Mouse (Mus musculus): ENCODE results near the gene Nek6.

The Nek6 gene

DNA sequence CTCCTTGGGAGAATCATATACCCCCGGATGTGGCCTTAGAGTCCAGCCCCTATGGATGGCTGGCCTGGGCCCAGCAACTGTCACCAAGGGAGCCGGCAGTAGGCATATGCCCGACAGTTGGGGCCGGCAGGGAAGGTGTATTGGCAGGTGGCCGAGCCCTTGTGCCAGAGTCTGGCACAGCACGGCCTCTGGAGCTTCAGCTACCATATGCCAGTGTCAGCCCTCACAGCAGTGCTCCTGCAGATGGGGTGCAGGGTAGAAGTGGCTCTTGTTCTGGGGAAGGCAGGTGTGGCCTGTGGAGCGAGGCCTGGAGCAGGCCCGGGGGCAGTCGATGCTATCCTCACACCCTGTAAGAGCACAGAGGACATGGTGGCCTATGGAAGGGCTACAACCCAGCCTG lies 28.2 kb downstream of the Nek6 start:
- no peak for DNase-seq (ENCODE audit: low spot score)

DNA sequence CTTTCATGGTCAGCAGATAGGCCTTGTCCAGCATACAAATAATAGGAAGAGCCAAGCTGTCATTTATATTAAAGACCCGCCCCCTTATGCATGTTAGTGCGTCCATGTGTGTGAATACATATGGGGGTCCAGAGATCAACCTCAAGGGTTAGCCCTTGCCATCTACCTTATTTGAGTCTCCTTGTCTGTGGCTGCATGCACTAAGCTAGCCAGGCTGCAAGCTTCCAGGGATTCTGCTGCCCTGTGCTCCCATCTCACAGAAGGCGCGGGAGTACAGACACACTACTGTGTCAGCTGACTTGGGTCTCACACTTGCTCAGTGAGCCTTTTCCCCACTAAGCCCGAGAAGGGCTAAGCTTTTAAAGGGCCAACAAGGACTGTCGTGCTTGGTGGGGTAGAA lies 29.2 kb downstream of the Nek6 start:
- DNase-seq (ENCODE audit: low spot score), result no peak

DNA sequence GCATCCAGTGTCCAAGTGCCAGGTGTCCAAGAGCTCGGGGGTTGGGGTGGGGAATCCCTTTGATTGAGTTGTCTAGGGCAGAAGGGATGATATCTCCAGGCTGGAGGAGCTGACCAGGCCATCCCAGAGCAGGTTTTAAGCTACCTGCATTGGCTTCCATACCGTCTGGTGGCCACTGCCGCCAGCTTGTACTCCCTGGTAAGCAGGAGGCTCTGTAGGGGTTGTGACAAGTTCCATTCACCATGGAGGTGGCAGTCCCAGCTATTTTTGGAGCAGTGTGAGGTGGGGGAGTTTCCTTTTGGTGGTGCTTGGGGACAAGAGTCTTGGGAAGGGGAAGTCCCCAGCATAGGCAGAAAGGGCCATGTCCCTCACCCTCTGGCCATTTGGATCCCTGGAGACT lies 29.7 kb downstream of the Nek6 start:
- DNase-seq (ENCODE audit: low spot score), result no peak

DNA sequence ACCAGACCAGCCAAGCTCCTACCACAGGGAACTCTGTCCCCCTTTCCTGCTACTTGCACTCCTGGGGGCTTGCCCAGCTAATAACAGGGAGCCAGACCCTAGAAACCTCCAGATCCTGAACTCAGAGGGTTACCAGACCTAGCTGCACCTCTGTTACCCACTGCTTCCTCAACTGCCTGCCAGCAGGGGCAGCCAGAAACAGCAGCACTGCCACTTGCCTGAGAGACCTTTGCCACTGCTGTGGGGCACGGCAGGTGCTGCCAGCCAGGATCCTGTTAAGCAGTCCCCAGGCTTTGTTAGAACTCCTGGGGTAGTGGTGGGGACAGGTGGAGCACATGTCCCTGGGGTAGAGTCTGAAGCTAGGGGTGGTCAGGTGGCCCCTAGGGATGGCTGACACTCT lies 30.1 kb downstream of the Nek6 start:
- no peak for DNase-seq (ENCODE audit: low spot score)

DNA sequence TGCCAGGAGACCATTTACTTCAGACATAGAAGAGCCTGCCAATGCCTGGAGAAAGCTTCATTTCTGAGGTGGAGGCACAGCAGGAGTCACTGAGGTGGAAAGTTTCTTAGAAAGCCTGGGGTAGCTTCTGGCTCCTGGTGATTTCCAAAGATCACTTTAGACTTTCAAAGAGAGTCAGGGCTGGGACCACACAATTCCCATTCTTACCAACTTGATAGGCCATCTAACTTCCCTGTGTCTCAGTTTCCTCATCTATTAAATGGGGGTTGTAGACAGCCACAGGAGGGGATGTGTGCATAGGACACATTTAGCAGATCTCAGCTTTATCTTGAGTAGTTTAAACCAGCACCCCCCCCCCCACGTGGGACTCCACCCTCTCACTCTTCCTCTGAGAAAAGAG lies 30.9 kb downstream of the Nek6 start:
- no peak for DNase-seq (ENCODE audit: low spot score)

DNA sequence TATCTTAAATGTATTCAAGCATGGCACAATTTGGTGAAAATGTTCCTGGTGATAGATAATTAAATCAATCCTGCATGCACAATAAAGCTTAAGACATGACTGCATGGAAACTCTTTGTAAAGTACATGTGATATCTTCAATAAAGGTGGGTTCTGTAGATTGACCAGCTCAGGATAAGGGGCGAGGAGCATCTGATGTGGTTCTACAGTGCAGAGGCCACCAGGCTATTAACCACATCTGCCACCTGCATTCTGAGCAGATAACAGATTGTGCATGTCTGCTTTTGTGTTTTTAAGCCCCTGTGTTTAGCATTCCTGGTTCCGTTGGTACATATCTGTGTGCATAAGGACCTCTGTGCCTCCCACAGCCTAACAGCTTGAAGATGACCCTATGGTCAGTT lies 31.7 kb downstream of the Nek6 start:
- no peak for DNase-seq (ENCODE audit: low spot score)

DNA sequence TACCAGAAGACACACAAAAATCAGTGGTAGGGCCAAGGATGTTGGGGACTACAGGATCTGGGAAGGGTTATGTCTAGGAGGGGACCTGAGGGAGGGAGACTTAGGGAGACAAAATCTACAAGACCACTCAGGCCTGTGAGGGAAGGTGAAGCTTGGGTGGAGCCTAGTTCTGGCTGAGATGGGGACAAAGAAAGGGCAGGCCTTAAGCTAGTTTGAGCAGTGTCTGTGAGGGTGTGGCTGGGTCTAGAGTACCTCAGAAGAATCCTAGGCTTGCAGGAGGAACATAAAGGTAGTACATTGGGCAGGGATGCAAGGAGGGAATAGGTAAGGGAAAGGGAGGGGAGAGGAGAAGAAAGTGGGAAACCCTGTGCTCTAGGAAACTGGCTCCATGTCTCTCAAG lies 32.9 kb downstream of the Nek6 start:
- DNase-seq (ENCODE audit: low spot score), result no peak

DNA sequence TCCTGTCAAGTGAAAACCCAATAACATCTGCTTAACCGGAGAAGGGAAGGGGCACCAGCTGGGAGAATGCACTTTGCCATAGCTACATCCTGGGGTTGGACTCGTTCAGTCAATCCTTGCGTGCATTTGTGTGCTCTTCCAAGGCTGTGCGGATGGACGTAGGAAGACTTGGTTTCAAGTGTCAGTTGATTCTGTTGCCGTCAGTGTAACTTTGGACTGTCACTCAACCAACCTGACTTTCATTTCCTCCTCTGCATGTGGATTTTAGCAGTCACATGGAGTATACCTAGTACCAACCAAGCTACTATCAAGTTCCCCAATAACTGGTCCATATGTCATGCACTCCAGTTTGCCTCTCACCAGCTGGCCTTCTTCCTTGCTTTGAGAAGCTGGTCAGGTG lies 33.5 kb downstream of the Nek6 start:
- no peak for DNase-seq (ENCODE audit: low spot score)

DNA sequence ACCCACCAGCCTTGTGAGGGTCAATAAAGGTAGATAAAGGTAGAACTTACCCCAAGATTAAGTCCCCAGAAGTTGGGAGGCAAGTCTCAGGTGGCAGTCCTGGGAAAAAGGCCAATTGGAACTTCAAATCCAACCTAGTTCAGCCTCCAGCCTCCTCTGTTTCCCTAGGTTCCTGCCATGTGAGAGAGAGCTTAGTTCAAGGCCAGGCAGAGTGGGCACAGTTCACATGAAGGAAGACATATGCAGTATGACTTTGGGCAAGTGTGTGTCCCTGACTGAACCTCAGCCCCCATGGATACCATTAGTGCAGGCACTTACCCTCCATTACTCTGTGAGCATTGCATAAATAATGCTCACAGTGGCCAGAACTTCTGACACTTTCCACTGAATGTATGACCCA lies 34.3 kb downstream of the Nek6 start:
- no peak for DNase-seq (ENCODE audit: low spot score)

DNA sequence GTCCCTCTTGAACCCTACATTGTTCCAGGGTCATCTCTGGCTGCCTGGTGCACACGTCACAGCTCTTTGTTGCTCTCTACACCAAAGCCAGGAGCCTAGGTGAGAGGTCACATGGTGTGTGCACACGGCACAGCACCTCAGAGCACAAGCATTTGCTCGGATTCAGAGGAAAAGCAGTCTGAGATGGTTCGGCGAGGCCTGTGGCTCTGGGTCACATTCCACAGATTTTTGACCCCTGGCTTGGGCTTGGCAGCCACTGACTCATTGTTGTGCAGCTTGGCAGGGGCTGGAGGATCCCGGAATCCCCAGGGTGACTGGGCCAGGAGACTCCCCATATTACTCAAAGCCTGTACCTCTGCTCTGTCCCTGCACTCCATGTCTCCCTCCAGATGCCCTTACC lies 34.8 kb downstream of the Nek6 start:
- DNase-seq (ENCODE audit: low spot score), result peak; percentile 85

DNA sequence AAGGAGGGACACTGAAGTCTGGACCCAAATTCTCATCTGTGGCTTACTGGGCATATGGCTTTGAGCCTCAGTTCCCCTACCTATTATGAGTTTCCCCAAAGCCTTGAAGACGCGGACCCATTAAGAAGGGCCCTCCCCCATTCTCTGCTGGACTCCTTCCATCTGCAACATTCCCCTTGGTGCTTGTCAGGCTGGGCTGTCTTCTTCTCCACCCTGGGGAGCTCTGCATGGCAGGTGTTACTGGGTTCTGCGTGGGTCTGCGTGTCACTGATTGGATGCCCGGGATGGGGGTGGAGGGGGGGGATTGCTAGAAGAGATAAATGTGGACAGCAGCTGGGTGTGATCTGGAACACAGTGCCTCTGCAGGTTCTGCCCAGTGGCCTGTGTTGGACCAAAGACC lies 35.3 kb downstream of the Nek6 start:
- DNase-seq (ENCODE audit: low spot score), result no peak

DNA sequence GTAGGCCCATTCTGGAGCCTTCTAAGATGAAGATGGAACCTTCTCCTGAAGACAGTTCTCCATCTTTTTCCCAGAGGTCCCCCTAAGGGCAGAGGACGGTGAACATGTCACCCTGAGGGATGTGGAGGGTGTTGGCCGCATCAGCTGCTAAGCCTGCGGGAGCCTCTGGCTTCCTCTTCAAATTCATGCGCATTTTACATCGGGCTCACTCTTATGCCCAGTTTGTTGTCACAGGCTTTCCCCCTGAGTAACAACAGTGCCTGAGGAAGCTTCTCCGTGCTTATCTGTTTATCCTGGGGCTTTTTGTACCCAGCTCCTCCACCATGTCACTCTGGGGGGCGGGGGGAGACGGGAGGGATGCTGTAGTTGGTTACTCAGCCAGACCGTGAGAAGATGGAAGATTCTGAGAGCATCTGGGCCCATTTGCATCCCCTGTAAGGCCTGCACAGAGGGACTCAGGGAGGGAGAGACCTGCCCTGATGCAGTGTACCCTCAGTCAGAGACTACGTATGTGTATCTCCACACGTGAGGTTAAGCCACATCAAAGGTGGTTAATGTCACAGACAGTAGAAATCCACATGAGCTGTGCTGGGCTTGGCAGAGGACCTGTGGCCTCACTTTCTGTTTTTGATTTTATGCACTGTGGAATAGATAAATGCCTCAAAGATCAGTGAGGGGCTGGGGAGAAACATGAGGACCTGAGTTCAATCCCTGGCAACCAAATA lies 36.5 kb downstream of the Nek6 start:
- DNase-seq (ENCODE audit: low spot score), result no peak

DNA sequence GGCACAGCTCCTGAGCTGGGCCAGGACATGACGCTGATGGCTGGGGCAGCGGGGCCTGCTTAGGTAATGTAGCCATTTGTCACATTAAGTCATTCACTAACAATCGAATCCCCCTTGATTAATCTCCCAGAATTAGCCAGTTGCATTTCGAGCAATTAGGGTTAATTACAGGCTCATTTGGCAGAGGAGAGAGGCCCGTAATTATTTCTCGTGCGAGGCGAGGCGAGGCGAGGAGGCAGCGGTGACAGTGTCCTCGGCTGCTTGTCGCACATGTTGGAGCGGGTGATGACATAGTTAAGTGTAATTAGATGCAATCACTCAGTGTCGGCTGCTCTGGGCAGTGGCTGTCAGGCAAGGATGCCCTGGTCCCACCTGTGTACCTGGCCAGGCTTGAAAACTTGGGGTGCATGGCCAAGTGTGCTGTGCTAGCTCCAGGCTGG lies 40.6 kb downstream of the Nek6 start:
- no peak for DNase-seq (ENCODE audit: low spot score)

DNA sequence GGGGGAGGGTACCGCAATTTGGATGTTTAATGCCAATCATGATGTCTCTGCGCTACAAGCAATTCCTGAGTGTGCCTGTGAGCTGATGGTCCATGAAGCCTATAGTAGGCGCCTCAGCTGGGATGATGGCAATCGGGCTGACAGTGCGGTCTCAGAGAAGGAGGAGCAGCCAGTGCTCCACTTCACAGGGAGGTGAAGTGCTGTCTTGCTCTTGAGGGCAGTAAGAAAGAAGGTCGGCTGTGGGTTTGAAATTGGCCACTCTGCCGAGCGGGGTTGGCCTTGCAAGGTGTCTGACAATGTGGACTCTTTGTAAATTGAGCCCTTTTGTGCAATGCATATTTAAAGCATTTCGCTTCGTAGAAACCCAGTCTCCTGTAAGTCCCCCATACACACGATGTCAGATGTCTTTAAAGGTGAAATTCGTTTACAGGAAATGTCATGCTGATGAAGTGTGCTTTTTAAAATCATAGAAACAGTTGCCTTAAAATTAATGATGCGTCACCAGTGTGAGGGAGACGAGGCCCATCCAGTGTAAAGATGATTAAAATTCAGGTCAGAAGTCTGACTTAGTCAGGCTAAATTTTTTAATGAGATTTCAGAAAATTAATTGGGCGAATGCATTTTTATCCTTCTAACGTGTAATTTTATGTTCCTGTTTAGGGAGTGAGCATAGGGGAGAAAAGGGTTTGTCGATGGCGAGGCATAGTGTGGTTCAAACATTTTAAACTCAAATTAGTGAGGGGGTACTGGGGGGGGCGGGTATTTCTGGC lies 43.0 kb downstream of the Nek6 start:
- DNase-seq (ENCODE audit: low spot score), result no peak

DNA sequence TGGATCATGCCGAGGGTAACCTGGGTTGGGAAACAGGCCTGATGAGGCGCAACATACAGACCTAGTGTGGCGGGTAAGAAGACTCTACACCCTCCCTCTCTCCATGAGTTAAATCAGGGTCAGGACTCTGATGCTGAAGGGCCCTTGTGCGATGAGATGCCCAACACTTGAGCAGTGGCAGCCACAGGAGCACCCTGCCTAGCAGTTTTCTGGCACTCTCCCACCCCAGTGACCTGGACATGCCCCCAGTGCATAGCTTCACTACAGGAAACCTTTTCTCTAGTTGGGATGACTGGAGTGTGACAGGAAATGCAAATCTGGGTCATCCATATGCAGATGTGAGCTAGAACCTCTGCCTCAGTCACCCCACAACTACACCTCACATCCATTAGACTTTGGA lies 44.2 kb downstream of the Nek6 start:
- DNase-seq (ENCODE audit: low spot score), result no peak

DNA sequence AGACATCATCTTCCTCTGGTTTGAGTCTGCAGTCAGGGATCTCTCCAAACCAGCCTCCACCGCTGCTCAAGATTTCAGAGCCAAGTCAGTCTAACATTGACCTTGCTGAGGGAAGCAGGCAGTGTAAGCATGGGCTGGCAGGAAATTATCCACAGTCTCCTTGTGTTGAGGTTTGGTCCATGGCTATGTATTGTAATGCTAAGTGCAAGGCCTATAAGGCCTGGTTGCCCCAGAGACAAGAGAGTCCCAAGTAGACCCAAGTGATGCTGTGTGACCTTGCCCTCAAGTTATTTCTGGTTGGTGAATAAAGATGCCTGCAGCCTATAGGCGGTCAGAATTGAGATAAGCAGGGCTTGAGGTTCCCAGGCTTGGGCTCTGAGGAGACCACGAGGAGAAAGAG lies 45.3 kb downstream of the Nek6 start:
- DNase-seq (ENCODE audit: low spot score), result no peak

DNA sequence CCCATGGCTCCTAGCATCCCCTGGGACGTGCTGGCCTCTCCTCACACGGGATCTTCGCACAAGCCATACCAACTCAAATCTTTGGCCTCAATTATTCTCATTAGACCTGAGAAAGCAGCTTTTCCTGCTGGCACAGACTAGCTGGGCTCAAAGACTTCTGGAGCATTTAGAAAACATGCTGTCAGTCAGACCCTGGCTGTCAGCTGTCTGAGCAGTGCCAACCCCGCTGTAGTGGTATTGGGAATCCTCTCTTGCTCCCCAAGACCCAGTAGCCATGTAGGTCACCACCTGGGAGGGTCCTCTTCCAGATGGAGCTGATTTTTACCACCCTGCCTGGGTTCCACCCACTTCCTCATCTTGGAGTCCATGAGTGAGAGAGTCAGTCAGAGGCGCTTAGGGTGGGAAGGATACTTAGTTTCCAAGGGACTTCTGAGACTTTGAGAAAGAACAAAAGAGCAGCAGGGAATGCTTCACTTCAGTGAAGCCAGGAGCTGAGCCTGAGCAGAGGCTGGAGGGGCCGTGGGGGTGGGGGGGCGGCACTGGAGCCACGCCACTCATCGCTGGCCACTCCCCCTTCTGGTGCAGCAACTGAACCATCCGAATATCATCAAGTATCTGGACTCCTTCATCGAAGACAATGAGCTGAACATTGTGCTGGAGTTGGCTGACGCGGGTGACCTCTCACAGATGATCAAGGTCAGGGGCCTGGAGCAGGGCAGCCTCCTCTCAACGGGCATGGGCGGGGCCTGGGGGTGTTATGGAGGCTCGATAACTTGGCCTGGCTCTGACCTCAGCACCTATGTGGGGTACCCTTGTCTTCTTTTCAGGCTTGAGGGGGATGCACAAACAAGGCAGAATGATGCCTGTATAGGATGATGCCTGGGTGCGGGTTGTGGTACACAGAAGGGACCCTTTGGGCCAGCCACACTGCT lies 49.1 kb downstream of the Nek6 start:
- no peak for DNase-seq (ENCODE audit: low spot score)

DNA sequence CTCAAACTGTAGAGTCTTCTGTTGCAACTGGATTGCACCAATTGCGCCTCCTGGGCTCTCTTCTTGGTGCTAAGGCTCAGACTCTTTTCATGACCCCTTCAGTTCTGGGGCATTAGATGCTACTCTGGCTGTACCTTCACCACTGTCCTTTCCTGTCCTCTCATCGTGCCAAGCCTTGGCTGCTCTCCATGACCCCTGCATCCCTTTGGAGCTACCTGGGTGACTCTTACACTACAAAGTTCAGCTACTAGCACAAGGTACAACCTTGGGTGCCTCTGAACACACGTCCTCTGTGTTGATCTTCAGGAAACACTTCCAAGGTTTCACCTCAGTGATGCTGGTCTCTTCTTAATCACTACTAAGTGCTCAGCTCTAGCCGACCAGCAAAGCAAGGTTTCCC lies 51.2 kb downstream of the Nek6 start:
- DNase-seq (ENCODE audit: low spot score), result no peak

DNA sequence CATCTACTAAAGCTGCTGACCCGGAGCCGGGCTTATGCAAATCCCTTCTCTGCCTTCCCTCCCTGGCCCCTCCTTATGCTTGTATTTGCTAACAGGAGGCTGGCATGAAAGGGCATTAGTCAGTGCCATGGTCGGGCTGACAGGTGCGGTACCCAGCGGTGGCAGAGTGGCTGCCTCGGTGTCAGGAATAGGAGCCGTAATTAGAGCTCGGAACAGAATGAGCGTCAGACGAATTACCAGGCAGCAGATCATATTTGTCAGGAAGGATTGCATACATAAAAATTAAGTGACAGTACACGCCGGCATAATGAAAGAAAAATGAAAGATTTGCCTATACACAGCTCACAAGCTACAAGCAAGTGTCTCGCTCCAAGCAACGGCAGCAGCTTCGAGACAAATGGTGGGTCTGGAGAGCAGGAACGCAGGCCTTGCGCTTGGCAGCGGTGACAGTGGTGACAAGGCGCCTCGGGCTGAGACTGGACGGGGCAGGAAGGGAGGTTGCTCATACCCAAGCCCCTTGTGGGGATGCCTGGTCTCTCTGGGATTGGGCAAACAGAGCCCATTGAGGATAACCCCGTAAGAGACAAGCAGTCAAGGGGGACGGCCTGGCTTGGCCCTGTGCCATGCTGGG lies 60.6 kb downstream of the Nek6 start:
- DNase-seq (ENCODE audit: low spot score), result no peak

DNA sequence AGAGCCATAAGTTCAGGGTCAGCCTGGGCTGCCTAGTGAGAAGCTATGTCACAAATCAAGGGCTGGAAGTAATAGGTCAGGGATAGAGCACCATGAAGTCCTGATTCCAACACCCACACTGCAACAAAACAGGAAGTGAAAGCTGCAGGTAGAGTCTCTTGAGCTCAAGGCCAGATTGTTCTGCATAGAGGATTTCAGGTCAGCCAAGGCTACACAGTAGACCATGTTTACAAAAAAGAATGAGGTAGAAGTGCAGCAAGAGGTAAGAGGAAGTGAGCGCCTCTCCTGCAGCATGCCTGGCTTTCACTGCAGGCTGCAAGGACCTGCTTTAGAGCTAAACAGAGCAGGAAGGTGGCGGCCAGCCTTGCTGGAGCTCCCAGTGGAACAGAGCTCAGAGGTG lies 63.3 kb downstream of the Nek6 start:
- no peak for DNase-seq (ENCODE audit: low spot score)

DNA sequence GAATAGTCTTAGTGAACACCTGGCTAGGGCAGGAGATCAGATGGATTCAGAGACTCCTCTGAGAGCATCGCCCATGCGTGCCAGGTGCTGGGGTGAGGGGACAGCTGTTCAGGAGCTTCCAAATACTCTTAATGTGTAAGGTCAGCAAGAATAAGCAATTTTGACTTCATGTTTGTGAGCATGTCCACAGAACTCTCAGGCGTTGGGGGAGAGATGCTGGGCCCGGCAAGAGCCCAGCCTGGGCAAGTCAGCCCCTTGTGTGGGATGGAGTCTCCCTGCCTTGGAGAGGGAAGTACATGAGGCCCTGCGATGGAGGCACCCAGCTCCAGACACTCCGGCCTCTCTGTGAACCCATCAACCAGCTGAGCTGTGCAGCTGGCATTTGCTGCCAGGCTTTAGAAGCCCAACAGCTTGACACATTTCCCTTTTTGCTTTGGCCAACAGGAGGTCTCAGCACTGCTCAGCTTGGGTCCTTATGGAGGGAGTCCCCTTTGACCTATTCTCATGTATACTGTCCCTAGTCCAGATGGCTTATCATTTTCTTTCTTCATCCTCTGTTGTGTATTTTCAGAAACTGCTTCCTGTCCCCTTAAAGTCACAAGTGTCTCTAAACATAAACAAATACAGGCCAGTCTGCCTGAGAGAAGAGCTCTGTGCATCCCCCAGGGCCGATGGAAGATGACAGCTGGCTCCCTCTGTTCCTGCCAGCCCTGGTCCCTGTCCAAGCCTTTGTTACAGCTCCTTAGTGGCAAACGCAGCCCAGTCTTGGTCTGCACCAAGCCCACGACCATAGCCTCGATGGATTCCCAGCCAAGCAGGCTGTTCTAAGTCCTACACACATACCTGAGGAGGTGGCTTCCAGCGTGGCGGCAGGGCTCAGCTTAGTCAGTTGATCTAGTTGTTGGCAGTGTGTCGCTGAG lies 67.4 kb downstream of the Nek6 start:
- DNase-seq (ENCODE audit: low spot score), result no peak

Measured in adipocyte (in vitro differentiated cells).